Mouse (Mus musculus) G1E (cell line): ENCODE measurements at regions not wholly inside any gene's neighbourhood (a gene's known extent, or its start where the extent isn't known, plus 50 kb on each side); places are given as distances from the start of the nearest gene placed in this dataset.

Source experiments
- CTCF ChIP-seq: IDR thresholded peaks from 2 replicates; pipeline ENCODE4 v1.5.1; 2012; ENCODE audit warnings: low read depth, low read length, inconsistent platforms, mixed read lengths
- GATA1 ChIP-seq: IDR thresholded peaks from 2 replicates; pipeline ENCODE4 v1.6.1; 2012; ENCODE audit warnings: borderline replicate concordance, low read length, inconsistent platforms, mixed read lengths
- GATA2 ChIP-seq: IDR thresholded peaks from 2 replicates; pipeline ENCODE4 v1.6.1; 2012; ENCODE audit warnings: low read depth, low read length, inconsistent platforms, borderline replicate concordance
- POLR2AphosphoS5 ChIP-seq: IDR thresholded peaks from 2 replicates; pipeline ENCODE4 v1.6.1; 2012; ENCODE audit warnings: low read depth, low read length, inconsistent platforms; ENCODE audit not compliant: insufficient replicate concordance
- TAL1 ChIP-seq: conservative IDR thresholded peaks from 2 replicates; pipeline ENCODE4 v1.6.1; 2012; ENCODE audit warnings: low read depth, low read length, inconsistent platforms, mixed read lengths

DNA sequence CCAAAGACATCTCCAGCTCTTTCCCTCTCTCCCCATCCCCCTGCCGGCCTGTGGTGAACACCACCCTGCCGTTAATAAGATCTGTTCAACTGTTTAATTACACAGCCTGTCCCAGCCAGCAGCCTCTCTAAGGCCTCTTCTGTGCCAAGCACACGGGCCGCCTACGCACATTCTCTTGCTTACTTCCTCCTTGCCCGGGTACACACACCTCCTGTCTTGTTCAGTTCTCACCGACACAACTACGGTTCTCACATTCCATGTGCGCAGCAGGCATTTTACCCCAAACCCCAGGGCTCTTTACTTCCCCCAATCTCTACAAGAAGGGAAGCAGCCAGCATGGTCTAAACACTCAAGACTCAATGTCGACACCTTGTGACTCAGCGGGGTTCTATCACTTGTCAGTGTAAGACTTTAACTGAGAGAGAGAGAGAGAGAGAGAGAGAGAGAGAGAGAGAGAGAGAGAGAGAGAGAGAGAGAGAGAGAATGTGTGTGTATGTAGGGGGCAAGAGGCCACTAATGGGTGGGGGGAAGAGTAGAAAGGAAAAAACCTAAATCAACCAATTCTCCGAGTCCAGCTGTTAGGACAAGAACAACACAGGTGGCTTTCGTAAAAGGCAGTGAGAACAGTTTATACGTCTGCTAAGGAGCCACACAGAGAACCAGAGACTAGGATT lies 120.8 kb upstream of the Klf14 start:
- no peak for TF ChIP-seq CTCF
- no peak for TF ChIP-seq TAL1
- TF ChIP-seq GATA2: no peak
- TF ChIP-seq POLR2AphosphoS5: no peak
- TF ChIP-seq GATA1: no peak
